Mouse (Mus musculus) G1E-ER4 (cell line): Measurements from ENCODE around the gene Olfr1112. TPM values are rescaled to one million over a fixed set of nuclear protein-coding genes. Genes with fewer than 3 reads are reported as not detected.

Experiments used
- GATA1 ChIP-seq: IDR thresholded peaks from one replicate; pipeline ENCODE4 v1.8.0; 2012; ENCODE audit warnings: low read length, inconsistent platforms
- polyA plus RNA-seq: library from polyadenylated mRNA; stranded (reverse); fragments of >175 nt; gene quantifications from 2 replicates; pipeline ENCODE4 v1.2.3, GENCODE M21; 2012

Gene Olfr1112
- not detected in 2 replicates for polyA plus RNA-seq

DNA sequence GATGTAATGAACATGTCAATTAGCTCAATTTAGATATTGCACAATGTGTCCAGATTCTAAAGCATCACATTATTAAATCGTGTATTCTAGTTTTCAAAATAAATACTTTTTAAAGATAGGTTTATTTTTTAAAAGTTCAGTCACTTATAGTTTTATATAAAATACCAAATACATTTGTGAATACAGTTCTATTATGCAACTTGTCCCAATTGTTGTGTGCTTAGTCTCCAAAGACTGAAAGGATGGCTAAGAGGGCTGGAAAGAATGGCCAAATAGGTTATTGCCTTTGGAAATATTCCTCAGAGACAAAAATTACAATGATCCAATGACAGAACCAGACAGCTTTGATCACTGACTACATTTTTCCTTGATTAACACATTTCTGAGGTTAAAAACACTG is at the start of gene Olfr1112:
Gene Olfr1112, plus strand, starts transcription at position 301 of the 400 bp plus-strand sequence.
- no peak for TF ChIP-seq GATA1

DNA sequence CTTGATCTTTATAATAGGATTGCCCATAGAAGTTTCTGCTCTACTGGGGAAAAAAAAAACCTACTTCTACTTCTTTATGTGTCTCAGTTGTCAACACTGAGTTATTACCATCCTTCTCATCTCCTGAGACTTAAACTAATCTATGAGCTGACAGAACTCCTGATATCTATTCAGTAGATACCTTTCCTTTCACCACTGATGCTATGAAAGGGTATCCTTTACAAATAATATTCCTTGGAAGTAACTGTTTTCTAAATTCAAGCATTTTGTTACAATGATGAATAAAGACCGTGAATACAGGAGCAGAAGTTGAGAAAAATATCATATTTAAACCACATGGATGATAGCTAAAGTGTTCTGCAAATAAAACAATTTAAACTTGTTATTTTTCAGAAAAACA is 47.4 kb upstream of the Olfr1112 start, which contains the start of gene Olfr1110:
Gene Olfr1110, minus strand, starts transcription at position 101 of the 400 bp plus-strand sequence.
- TF ChIP-seq GATA1: no peak

DNA sequence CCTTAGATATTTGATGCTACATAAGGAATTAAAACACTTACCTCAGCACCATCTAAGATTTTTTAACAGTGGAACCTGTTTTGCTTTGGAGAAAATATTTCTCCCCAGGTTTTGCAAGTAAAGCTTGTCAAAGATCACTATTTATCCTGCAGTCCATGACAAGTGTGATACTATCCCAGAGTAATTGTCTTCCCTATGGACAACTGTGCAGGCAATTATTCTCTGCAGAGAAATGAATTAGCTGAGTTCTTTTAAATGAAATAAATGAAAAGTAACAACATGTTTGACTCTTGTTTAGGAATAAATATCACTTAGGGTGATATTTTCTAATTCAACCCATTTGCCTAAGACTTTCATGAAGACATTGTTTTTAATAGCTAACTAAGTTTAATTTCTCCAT is 35.1 kb upstream of the Olfr1112 start, which contains the start of gene Olfr1111:
Gene Olfr1111, minus strand, starts transcription at position 101 of the 400 bp plus-strand sequence.
- TF ChIP-seq GATA1: no peak

DNA sequence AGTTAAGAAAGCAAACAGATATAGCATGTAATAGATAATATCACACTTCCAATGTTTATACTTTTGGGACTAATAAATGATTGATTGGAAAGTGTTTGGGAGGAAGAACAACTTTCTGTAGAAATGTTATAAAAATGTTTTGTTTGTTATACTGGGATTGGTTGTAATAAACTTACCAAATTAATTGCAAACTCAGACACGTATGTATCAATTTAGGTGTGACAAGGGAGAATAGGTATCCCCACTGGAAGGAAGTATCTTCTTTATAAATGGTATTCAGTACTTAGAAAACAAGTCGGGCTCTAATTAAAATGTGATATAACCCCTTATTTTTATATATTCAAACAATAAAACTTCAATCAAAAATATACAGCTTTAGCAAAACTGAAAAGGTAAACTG is 21.1 kb downstream of the Olfr1112 start, which contains the start of gene Olfr1113:
Gene Olfr1113, plus strand, starts transcription at position 301 of the 400 bp plus-strand sequence.
- TF ChIP-seq GATA1: no peak

Other genes starting within 250 kb of the Olfr1112 start
- not detected in 2 replicates for gene Olfr1099, start 227.1 kb upstream of the Olfr1112 start, polyA plus RNA-seq
- gene Olfr1100, start 207.8 kb upstream of the Olfr1112 start, polyA plus RNA-seq: not detected in 2 replicates
- not detected in 2 replicates for gene Olfr1101, start 196.6 kb upstream of the Olfr1112 start, polyA plus RNA-seq
- not detected in 2 replicates for gene Olfr1102, start 189.4 kb upstream of the Olfr1112 start, polyA plus RNA-seq
- not detected in 2 replicates for gene Olfr1104, start 160.7 kb upstream of the Olfr1112 start, polyA plus RNA-seq
- gene Olfr1105, start 151.3 kb upstream of the Olfr1112 start, polyA plus RNA-seq: not detected in 2 replicates
- gene Olfr1106, start 135.5 kb upstream of the Olfr1112 start, polyA plus RNA-seq: not detected in 2 replicates
- gene Olfr1107, start 112.0 kb upstream of the Olfr1112 start, polyA plus RNA-seq: not detected in 2 replicates
- gene Olfr1109, start 91.8 kb upstream of the Olfr1112 start, polyA plus RNA-seq: not detected in 2 replicates
- gene Olfr259, start 73.2 kb upstream of the Olfr1112 start, polyA plus RNA-seq: not detected in 2 replicates
- gene Olfr1110, start 47.5 kb upstream of the Olfr1112 start, polyA plus RNA-seq: not detected in 2 replicates
- not detected in 2 replicates for gene Olfr1111, start 35.2 kb upstream of the Olfr1112 start, polyA plus RNA-seq
- not detected in 2 replicates for gene Olfr1113, start 21.2 kb downstream of the Olfr1112 start, polyA plus RNA-seq
- not detected in 2 replicates for gene Olfr1115, start 60.2 kb downstream of the Olfr1112 start, polyA plus RNA-seq
- not detected in 2 replicates for gene Olfr1116, start 79.7 kb downstream of the Olfr1112 start, polyA plus RNA-seq
- not detected in 2 replicates for gene Olfr1118, start 119.8 kb downstream of the Olfr1112 start, polyA plus RNA-seq
- not detected in 2 replicates for gene Olfr1120, start 167.0 kb downstream of the Olfr1112 start, polyA plus RNA-seq
- gene Olfr1121, start 182.1 kb downstream of the Olfr1112 start, polyA plus RNA-seq: not detected in 2 replicates
- gene Olfr1122, start 198.1 kb downstream of the Olfr1112 start, polyA plus RNA-seq: not detected in 2 replicates
- gene Olfr1123, start 228.8 kb downstream of the Olfr1112 start, polyA plus RNA-seq: not detected in 2 replicates
- gene Olfr1124, start 242.5 kb downstream of the Olfr1112 start, polyA plus RNA-seq: not detected in 2 replicates